Mouse (Mus musculus) heart, postnatal 4 days (tissue): Measurements from ENCODE around the gene Rab25. TPM values are rescaled to one million over a fixed set of nuclear protein-coding genes. Genes with fewer than 3 reads are reported as not detected.
A peak's percentile ranks its signal among the peaks of the same experiment; 100 is the strongest.

Source experiments
- DNase-seq: peaks from one replicate; pipeline ENCODE4 v3.0.0; 2021
- total RNA-seq, 2 experiments: library from RNA; stranded (reverse); gene quantifications; 2 replicates each; pipeline ENCODE4 v1.2.3; 2021

Gene Rab25
- total RNA-seq, 2 experiments from 2014 or later: not detected

DNA sequence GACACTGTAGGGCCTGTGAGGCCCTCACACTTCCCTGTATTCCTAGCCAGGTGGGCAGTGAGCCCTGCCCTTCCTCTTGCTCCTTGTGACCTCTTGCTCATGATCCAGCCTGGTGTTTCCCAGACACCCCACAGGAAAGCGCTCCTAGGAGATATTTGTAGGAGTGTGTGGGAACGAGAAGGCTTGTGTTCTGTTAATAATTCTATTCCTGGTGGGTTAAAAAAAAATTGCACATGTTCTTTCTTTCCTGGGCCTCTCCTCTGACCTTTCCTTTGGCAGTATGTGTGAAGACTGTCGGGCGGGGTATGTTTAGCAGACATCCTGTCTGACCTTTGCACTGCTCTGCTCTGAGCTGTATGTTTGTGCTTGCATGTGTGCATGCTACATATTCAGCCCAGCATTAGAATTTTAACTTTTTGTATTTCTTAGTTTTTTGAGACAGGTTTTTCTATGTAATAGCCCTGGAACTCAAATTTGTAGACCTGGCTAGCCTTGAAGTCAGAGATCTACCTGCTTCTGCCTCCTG, 18.5 kb upstream of the Rab25 start:
- no peak for DNase-seq

- DNase-seq: no peak
These were observed 18.0 kb upstream of the Rab25 start for GRCm38 (mm10) chr3:88566116-88566515.

- DNase-seq: no peak
These were observed 15.9 kb upstream of the Rab25 start for GRCm38 (mm10) chr3:88563966-88564365.

- no peak for DNase-seq
These were observed 15.3 kb upstream of the Rab25 start for GRCm38 (mm10) chr3:88563442-88563841.

DNA sequence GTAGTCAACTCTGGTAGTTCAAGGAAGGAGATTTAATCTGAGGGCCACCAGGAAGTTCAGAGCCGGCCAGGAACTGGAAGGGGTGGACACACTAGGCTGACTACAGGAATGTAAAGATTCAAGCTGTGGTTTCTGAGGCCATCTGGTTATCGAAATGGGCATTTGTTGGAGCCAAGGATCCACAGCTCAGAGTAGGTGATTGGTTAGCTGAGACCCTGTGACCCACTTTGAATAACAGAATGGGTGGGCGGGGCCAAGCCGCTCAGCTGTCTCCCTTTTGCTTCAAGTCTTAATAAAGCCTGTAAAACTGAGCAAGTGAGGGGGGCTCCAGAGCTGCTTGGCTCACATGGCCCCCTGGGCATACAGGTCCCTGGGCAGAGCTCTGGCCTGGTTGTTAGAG, 13.9 kb upstream of the Rab25 start:
- no peak for DNase-seq

DNA sequence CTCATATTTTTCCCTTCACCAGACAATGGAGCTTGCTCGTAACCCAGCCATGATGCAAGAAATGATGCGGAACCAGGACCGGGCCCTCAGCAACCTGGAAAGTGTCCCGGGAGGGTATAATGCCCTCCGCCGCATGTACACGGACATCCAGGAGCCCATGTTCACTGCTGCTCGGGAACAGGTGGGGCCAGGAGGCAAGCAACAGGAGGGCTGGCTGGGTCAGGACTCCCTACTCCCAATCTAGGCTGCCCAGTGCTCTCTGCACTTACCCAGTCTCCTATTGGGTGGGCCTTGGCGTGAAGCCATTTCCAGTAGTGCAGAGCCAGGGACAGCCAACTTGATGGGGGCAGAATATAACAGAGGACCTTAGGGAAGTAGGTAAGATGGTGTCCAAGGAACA, 11.5 kb upstream of the Rab25 start:
- no peak for DNase-seq

- DNase-seq: no peak
These were observed 8.5 kb upstream of the Rab25 start for GRCm38 (mm10) chr3:88556616-88557015.

GRCm38 (mm10) chr3:88555731-88556130, 7.6 kb upstream of the Rab25 start:
- DNase-seq: no peak

DNA sequence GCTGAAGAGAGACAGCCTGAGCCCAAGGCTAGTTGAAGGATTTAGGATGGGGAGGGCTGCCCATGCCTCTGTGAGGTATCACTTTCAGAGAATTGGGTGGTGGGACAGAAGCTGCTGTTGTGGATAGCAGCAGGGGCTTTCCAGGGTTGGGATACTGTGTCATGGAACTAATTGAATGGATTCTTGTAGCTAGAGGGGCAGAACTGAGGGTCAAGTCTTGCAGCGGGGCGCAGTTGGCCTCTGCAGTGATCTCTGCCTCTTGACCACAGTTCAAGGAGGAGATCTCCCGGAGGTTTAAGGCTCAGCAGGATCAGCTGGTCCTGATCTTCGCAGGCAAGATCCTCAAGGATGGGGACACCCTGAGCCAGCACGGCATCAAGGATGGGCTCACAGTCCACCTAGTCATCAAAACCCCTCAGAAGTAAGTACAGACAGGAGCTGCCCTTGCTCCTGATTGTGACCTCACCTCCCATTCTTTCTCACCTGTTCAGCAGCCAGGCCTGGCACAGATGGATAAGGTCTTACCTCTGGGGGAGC, 7.0 kb upstream of the Rab25 start:
- DNase-seq: no peak

DNA sequence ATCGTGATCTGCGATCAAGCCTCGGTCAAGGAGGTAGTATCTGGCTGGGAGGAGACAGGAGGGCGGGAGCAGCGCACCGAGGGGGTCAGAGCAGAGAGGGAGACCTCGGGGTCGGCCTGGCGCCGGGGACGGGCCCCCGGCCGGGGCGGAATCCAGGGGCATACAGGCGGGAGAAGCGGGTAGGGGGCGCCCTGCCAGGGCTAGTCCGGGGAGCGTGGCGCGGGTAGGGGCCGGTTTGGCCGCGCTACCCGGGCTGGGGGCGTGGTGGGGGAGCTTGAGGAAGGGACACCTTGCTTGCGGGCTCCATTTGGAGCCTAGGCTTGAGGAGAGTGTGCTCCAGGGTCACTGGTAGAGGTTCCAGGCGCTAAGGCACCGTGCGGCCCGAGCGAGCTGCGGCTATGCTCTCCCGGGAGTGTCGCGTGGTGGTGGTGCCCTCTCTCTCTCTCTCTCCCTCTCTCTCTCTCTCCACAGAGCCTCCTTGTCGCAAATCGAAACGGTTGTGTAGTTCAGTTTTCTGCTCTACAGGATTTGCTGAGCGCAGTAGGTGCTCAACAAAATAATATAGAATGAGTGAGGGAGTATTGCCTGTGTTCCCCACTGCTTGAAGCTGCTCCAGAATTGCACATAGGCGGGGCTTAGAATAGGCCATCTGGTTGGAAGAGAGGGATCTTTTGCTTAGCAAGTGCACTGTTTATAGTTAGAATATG, 5.9 kb upstream of the Rab25 start:
- no peak for DNase-seq

DNA sequence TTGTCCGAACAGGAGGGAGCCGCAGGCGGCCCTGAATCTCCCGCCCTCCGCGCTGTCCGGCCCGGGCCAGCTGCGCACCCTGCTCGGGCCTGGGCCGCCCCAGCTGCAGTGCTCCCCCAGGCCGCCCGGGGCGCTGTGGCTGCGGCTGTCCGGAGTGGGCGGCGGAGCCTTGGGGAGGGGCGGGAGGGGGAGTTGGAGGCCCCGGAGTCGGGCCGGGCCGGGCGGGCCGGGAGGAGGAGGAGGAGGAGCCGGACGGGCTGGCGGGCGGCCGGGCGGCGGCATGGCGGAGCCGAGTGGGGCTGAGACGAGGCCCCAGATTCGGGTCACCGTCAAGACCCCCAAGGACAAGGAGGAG, 5.4 kb upstream of the Rab25 start, which contains the start of gene Ubqln4:
Ubqln4 (plus strand) TSS at position 234 of the 355 bp plus-strand sequence.
- peak; percentile 97 for DNase-seq

DNA sequence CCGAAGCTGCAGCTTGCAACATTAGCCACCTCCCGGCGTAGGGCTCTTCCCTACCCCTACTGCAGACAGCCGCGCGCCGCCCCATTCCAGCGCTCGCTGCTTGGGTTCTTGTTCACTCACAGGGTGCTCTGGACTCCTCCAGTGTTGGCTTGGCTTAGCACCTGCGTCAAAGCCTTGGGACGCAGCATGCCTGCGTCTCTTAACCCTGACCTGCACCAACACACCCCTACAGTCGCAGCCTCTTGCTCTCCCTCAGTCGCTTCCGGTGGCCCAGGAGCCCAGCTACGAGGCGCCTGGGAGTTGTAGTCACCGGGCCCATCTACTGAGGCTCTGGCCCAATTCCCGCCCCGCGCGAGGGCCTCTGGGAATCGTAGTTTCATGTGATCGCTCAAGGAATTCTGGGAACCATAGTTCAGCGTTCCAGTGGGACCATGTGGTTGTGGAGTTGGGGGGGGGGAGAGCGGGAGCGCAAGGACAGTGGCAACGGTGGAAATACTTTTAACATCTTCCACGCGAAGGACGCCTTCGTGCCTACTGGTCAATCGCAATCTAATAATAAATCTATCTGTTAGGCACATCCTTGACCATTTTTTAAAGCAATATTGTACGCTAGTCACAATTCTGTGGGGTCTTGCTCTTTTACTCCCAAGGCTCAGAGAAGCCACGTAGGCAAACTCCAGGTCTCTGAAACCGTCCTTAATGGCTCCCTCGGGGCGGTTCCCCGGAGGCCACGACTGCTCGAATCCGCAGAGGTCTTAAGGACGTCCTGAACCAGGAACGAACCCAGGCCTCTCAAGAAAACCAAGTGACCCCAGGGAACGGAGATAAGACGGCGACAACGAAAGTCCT, 4.8 kb upstream of the Rab25 start, which contains the start of gene Lamtor2:
Lamtor2 (minus strand) TSS at position 399 of the 849 bp plus-strand sequence.
- DNase-seq: peak; percentile 98

DNA sequence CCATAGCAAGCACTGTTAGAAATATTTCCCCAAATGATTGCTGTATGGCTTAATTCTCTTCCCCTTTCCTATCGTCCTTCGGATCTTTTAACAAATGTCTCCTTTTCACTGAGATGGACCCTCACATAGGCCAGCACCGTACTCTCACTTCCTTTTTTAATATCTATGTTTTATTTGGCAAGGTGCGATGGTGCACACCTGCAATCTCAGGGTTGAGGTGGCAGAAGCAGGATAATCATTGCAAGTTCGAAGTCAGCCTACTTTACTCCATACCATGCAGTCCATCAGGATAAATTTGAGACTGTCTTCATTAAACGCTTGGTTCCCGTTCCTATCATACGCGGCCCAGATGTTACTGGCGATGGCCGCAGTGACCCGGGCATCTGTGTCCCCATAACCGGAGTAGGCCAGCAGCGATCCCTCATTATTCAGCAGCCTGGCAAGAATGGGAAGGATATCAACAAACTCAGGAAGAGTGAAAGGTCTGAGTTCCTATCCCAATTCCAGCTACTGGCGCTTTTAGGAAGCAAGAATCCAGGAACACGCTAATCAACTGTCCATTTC, 4.1 kb upstream of the Rab25 start:
- no peak for DNase-seq

GRCm38 (mm10) chr3:88551586-88551985, 3.5 kb upstream of the Rab25 start:
- no peak for DNase-seq

- DNase-seq: no peak
These were observed 1.3 kb downstream of the Rab25 start for GRCm38 (mm10) chr3:88546674-88547418.

DNA sequence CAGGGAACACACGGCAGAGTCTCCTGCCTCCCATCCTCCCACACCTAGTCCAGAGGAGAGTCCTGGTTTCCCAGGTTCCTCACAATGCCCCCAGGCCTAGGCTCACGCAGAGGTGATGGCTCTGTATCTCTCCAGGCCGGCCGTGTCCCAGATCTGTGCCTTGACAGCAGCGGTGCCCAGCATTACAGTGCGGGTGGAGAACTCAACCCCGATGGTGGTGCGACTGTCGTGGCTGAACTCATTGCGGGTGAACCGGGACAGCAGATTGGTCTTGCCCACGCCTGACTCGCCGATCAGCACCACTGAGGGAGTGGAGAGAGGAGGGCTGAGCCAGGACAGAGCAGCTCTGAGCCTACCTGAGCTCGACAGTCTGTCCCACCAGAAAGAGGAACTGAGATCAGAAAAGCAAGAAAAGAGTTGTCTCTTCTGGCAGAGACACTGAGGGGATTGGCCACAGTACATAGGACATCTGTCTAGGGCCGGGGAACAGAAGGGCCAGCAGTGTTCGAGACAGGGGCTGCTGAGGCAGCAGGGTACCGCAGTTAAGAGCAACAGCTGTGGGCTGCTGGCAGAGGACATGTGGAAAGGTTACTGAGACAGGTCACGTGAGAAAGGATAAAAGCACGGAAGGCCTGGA, 3.0 kb downstream of the Rab25 start:
- no peak for DNase-seq

- no peak for DNase-seq
These were observed 3.6 kb downstream of the Rab25 start for GRCm38 (mm10) chr3:88544514-88544913.

DNA sequence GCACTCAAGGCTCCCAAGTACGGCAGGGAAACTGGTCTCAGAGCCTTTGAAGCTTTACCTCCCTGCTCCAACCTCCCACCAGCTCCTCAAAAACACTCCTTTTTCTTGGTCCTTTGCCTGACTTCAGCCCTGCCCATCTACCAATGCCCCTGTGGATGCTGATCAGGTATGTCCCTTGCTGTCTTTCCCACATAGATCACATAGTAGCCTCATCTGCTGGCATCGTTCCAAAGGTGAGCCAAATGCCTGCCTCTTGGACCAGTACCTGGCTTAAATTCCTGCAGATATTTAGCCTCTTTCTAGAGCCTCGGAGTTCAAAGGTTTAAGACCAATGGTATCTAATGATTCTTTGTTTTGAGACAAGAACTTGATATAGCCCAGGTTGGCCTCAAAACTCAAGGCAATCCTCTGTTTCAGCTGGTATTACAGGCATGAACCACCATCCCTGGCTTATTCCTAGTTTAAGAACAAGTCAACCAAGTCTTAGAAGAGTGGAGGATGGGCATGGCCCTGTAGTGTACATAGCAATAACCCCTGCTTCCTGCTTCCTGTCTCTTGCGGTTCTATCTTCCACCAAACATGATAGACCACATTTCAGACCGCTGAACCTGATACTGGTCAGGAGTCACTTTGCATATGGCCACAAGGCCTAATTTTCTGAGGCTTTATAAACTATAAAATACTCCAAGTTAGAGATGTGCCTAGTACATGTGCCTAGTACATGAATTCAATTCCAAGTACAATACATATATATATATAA, 4.3 kb downstream of the Rab25 start:
- DNase-seq: no peak

GRCm38 (mm10) chr3:88543174-88543573, 4.9 kb downstream of the Rab25 start:
- no peak for DNase-seq

- DNase-seq: no peak
These were observed 5.6 kb downstream of the Rab25 start for GRCm38 (mm10) chr3:88542486-88542885.
